Mouse (Mus musculus) myocyte (in vitro differentiated cells): ENCODE measurements around the gene Lgals7. TPM values are rescaled to one million over a fixed set of nuclear protein-coding genes. Genes with fewer than 3 reads are reported as not detected.

Experiments used
- H3K27me3 ChIP-seq: one replicate; pipeline ENCODE4 v1.6.1; 2011; ENCODE audit not compliant: control insufficient read depth, insufficient read depth, insufficient read length
- H3K36me3 ChIP-seq: one replicate; pipeline ENCODE4 v1.6.1; 2011; ENCODE audit not compliant: control insufficient read depth, insufficient read depth
- H3K4me2 ChIP-seq: one replicate; pipeline ENCODE4 v1.6.1; 2011; ENCODE audit warnings: low read depth, control low read depth
- H3K4me3 ChIP-seq: one replicate; pipeline ENCODE4 v1.5.1; 2011; ENCODE audit warnings: mild to moderate bottlenecking, control low read depth, moderate library complexity
- H3K79me2 ChIP-seq: one replicate; pipeline ENCODE4 v1.6.1; 2011; ENCODE audit not compliant: control insufficient read depth, insufficient read depth
- H3ac ChIP-seq: one replicate; pipeline ENCODE4 v1.6.1; 2011; ENCODE audit not compliant: control insufficient read depth, insufficient read length
- CEBPB ChIP-seq: IDR thresholded peaks from 2 replicates; pipeline ENCODE4 v1.6.1; 2011; ENCODE audit warnings: mild to moderate bottlenecking, moderate library complexity; ENCODE audit not compliant: poor library complexity, insufficient read depth, severe bottlenecking
- E2F4 ChIP-seq: IDR thresholded peaks from one replicate; pipeline ENCODE4 v1.6.1; 2011; ENCODE audit warnings: mild to moderate bottlenecking, control low read depth, moderate library complexity; ENCODE audit not compliant: insufficient read depth
- MAX ChIP-seq: IDR thresholded peaks from one replicate; pipeline ENCODE4 v1.6.1; 2011; ENCODE audit warnings: low read depth, mild to moderate bottlenecking, control low read depth
- MYOD1 ChIP-seq, 3 experiments: IDR thresholded peaks; one replicate each; pipeline ENCODE4 v1.6.1; 2011; ENCODE audit warnings: control low read depth in 2 of 3, low read depth in 2 of 3, mild to moderate bottlenecking in 2 of 3, moderate library complexity in 1 of 3; ENCODE audit not compliant: insufficient read length in 2 of 3, control insufficient read depth in 1 of 3
- MYOG ChIP-seq, 3 experiments: IDR thresholded peaks; one replicate each; pipeline ENCODE4 v1.6.1; 2011; ENCODE audit warnings: control low read depth in 2 of 3, low read depth in 2 of 3, mild to moderate bottlenecking in 2 of 3; ENCODE audit not compliant: insufficient read length in 2 of 3, control insufficient read depth in 1 of 3, insufficient read depth in 1 of 3
- POLR2A ChIP-seq: IDR thresholded peaks from one replicate; pipeline ENCODE4 v1.6.1; 2011; ENCODE audit warnings: low read depth, mild to moderate bottlenecking, control low read depth, moderate library complexity; ENCODE audit not compliant: insufficient read length
- POLR2AphosphoS2 ChIP-seq: IDR thresholded peaks from one replicate; pipeline ENCODE4 v1.6.1; 2011; ENCODE audit warnings: low read depth, control low read depth; ENCODE audit not compliant: insufficient read length
- REST ChIP-seq: IDR thresholded peaks from one replicate; pipeline ENCODE4 v1.6.1; 2011; ENCODE audit warnings: mild to moderate bottlenecking, control low read depth, moderate library complexity; ENCODE audit not compliant: insufficient read depth, insufficient read length
- SRF ChIP-seq: IDR thresholded peaks from one replicate; pipeline ENCODE4 v1.6.1; 2011; ENCODE audit warnings: low read depth; ENCODE audit not compliant: control insufficient read depth, insufficient read length
- TCF12 ChIP-seq: IDR thresholded peaks from one replicate; pipeline ENCODE4 v1.6.1; 2011; ENCODE audit warnings: mild to moderate bottlenecking, control low read depth; ENCODE audit not compliant: poor library complexity, insufficient read depth, severe bottlenecking
- TCF3 ChIP-seq: IDR thresholded peaks from one replicate; pipeline ENCODE4 v1.6.1; 2011; ENCODE audit warnings: low read depth, control low read depth; ENCODE audit not compliant: insufficient read length
- USF1 ChIP-seq: IDR thresholded peaks from one replicate; pipeline ENCODE4 v1.6.1; 2011; ENCODE audit warnings: low read depth, mild to moderate bottlenecking, control low read depth, moderate library complexity
- polyA plus RNA-seq: library from polyadenylated mRNA; unstranded; fragments of >200 nt; fragmentation: generic; extraction: Trizol; gene quantifications from one replicate; pipeline ENCODE4 v1.2.1, GENCODE M21; 2012; ENCODE audit warnings: missing spikeins

Gene Lgals7
- polyA plus RNA-seq, 1 experiment, result 0.50 TPM

GRCm38 (mm10) chr7:28870901-28871664 is 7.4 kb downstream of the Lgals7 start:
- Histone ChIP-seq H3K36me3 (no peaks in the 10 kb centered on the region), H3ac (no peak overlapping the region), H3K79me2 (no peaks in the 10 kb centered on the region), H3K27me3 (no peaks in the 10 kb centered on the region), H3K4me3 (no peak overlapping the region), H3K4me2 (no peak overlapping the region)
- no peak for TF ChIP-seq TCF12
- no peak for TF ChIP-seq USF1
- no peak for TF ChIP-seq POLR2A

- Histone ChIP-seq H3K4me3 (no peak overlapping the region), H3K79me2 (no peaks in the 10 kb centered on the region), H3K4me2 (no peak overlapping the region), H3K36me3 (no peaks in the 10 kb centered on the region), H3K27me3 (no peaks in the 10 kb centered on the region), H3ac (no peak overlapping the region)
- TF ChIP-seq USF1 (no peak), MAX (no peak), REST (no peak), TCF12 (no peak), TCF3 (no peak), MYOD1 (IDR thresholded peaks at IDR 0.05; ENCODE audit: control insufficient read depth in 1 of 3, insufficient read length in 2 of 3, low read depth in 2 of 3) (no peak), POLR2A (no peak), E2F4 (no peak), MYOG (IDR thresholded peaks at IDR 0.05; ENCODE audit: control insufficient read depth in 1 of 3, insufficient read depth in 1 of 3, insufficient read length in 2 of 3, low read depth in 2 of 3) (no peak)
Observed at GRCm38 (mm10) chr7:28874565-28874964, 10.9 kb downstream of the Lgals7 start.

- H3K27me3 ChIP-seq, result no peaks in the 10 kb centered on the region
- no peaks in the 10 kb centered on the region for H3K79me2 ChIP-seq
- H3ac ChIP-seq, result no peak overlapping the region
- no peak overlapping the region for H3K4me3 ChIP-seq
- TF ChIP-seq CEBPB, result no peak
- peak in 2 of 3 experiments; percentile 47 to 55 for TF ChIP-seq MYOD1 (IDR thresholded peaks at IDR 0.05; ENCODE audit: control insufficient read depth in 1 of 3, insufficient read length in 2 of 3, low read depth in 2 of 3)
- TF ChIP-seq TCF3, result no peak
- TF ChIP-seq MYOG (IDR thresholded peaks at IDR 0.05; ENCODE audit: control insufficient read depth in 1 of 3, insufficient read depth in 1 of 3, insufficient read length in 2 of 3, low read depth in 2 of 3), result peak in 2 of 3 experiments; percentile 10 to 45
- H3K36me3 ChIP-seq, result no peaks in the 10 kb centered on the region
- H3K4me2 ChIP-seq, result no peak overlapping the region
Observed at GRCm38 (mm10) chr7:28876099-28876498, 12.4 kb downstream of the Lgals7 start.

- no peaks in the 10 kb centered on the region for H3K79me2 ChIP-seq
- H3K27me3 ChIP-seq, result no peaks in the 10 kb centered on the region
- H3K4me2 ChIP-seq, result no peak overlapping the region
- no peaks in the 10 kb centered on the region for H3K36me3 ChIP-seq
- H3K4me3 ChIP-seq, result no peak overlapping the region
- H3ac ChIP-seq, result no peak overlapping the region
- TF ChIP-seq USF1 (no peak), REST (no peak), POLR2A (no peak), MAX (no peak), MYOG (IDR thresholded peaks at IDR 0.05; ENCODE audit: control insufficient read depth in 1 of 3, insufficient read depth in 1 of 3, insufficient read length in 2 of 3, low read depth in 2 of 3) (no peak), CEBPB (no peak), SRF (no peak), TCF3 (no peak), POLR2AphosphoS2 (no peak), TCF12 (no peak), E2F4 (no peak), MYOD1 (IDR thresholded peaks at IDR 0.05; ENCODE audit: control insufficient read depth in 1 of 3, insufficient read length in 2 of 3, low read depth in 2 of 3) (no peak)
Observed at GRCm38 (mm10) chr7:28877155-28877554, 13.5 kb downstream of the Lgals7 start.

- no peaks in the 10 kb centered on the region for H3K79me2 ChIP-seq
- TF ChIP-seq POLR2A (no peak), MYOG (IDR thresholded peaks at IDR 0.05; ENCODE audit: control insufficient read depth in 1 of 3, insufficient read depth in 1 of 3, insufficient read length in 2 of 3, low read depth in 2 of 3) (peak in 1 of 3 experiments; percentile 29), SRF (no peak), MYOD1 (IDR thresholded peaks at IDR 0.05; ENCODE audit: control insufficient read depth in 1 of 3, insufficient read length in 2 of 3, low read depth in 2 of 3) (peak in 2 of 3 experiments; percentile 18 to 36), USF1 (no peak), E2F4 (no peak), TCF12 (no peak), CEBPB (no peak), TCF3 (no peak), REST (no peak)
Observed at GRCm38 (mm10) chr7:28877856-28878255, 14.2 kb downstream of the Lgals7 start.

More at GRCm38 (mm10) chr7:28877856-28878255, 14.2 kb downstream of the Lgals7 start:
- Histone ChIP-seq H3K4me2 (no peak overlapping the region), H3K27me3 (no peaks in the 10 kb centered on the region), H3ac (no peak overlapping the region), H3K36me3 (no peaks in the 10 kb centered on the region), H3K4me3 (no peak overlapping the region)
